Mouse (Mus musculus): Measurements from ENCODE around the gene Tmprss7. TPM values are rescaled to one million over a fixed set of nuclear protein-coding genes. Genes with fewer than 3 reads are reported as not detected.
A peak's percentile ranks its signal among the peaks of the same experiment; 100 is the strongest.

Tmprss7 gene
- polyA plus RNA-seq (2014; fragmentation: Nextera tagmentation; extraction: Ambion mirVana), result 0.63 and 0.84 TPM in 2 replicates

DNA sequence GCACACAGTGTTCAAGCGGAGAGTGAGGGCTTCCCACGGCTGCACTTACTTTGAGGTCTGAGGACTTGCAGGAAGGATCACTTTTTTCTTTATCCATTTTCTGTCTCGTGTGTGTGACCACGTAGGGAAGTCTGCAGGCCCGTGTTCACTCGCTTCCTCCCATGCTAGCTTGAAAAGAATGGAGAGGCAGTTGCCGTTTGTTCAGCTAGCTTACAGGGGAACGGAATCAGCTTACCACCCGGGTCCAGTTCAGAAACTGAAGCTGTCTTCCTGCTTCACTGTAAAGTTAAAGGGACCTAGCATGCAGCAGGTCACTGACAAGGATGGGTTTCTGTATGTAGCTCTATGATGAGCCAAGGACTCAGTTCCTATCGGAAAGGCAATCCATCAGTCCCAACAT is at the start of gene Tmprss7:
Gene Tmprss7, minus strand, starts transcription at position 101 of the 400 bp plus-strand sequence.
- Histone ChIP-seq H3K9ac (ENCODE audit: low read depth, low read length) (no peak within 1 kb of the TSS), H3K4me3 (ENCODE audit: low read depth, low read length) (no peak within 1 kb of the TSS), H3K4me2 (no peak within 1 kb of the TSS), H3K27me3 (replicated peaks; ENCODE audit: control insufficient read depth, insufficient read depth, low read length) (no peaks in the 10 kb centered on the region), H3K9me3 (ENCODE audit: control insufficient read depth, low read length) (no peaks in the 10 kb centered on the region), H3K27ac (ENCODE audit: low read depth, low read length) (no peak within 1 kb of the TSS), H3K36me3 (ENCODE audit: control insufficient read depth, insufficient read depth, low read length) (no peaks in the 10 kb centered on the region), H3K4me1 (replicated peaks; ENCODE audit: control insufficient read depth, insufficient read depth, low read length) (no peaks in the 10 kb centered on the region)
- no peak for DNase-seq (ENCODE audit: low spot score)
- whole genome bisulfite sequencing, result 72% methylated on average over 10 of the region's 10 CpGs
- ATAC-seq (replicated peaks; ENCODE audit: low FRiP score), result no peak

DNA sequence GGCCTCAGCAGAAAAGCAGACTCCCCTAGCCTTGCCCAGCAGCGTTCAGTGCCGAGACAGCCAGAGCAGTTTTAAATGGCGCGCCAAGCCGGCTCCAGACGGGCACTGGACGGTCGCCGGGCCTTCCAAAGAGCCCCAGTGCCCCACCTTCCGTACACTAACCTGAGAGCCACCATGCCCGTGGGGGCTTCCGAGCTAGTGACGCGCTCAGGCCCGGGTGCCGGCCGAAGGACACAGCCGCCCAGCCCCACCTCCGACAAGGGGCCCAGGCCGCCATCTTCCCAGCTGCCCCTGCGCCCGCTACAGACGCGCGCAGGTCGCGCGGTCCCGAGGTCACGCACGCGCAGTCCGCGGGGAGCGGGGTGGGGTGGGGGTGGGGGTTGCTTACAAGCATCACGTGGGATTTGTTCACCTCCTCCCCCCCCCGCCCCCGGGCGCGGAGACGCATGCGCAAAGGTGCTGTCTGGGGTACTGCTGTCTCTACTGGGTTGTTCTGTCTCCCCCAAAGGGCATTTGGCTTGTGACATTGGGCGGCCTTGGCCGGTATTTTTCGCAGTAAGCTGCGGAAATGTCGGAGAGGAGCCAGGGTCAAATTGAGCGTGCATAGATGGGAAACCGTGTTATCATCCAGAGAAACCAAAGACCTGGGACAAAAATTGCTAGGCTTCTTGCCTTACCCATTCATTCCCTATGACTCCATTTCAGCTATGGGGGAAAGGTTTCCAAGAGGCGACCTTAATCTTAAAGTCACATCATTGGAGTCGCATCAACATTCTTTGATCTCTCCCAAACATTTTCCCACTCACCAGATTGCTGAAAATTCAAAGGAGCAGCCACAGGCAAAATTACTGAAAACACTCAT is 49.4 kb upstream of the Tmprss7 start, which contains the start of gene Abhd10:
Gene Abhd10, minus strand, starts transcription at position 341 of the 862 bp plus-strand sequence.
- DNase-seq (ENCODE audit: low spot score) (peak; percentile 98), ATAC-seq (replicated peaks; ENCODE audit: low FRiP score) (peak; percentile 99)
- H3K9me3 ChIP-seq (ENCODE audit: control insufficient read depth, low read length), result no peaks in the 10 kb centered on the region
- H3K9ac ChIP-seq (ENCODE audit: low read depth, low read length), result peak within 1 kb of the TSS; percentile 95
- no peaks in the 10 kb centered on the region for H3K27me3 ChIP-seq (replicated peaks; ENCODE audit: control insufficient read depth, insufficient read depth, low read length)
- peak within 1 kb of the TSS; percentile 84 for H3K27ac ChIP-seq (ENCODE audit: low read depth, low read length)
- H3K4me2 ChIP-seq, result peak within 1 kb of the TSS; percentile 67
- 0 out of 2 replicates have a peak, but pooled peaks cover 2% of the 10 kb centered on the region for H3K36me3 ChIP-seq (ENCODE audit: control insufficient read depth, insufficient read depth, low read length)
- H3K4me3 ChIP-seq (ENCODE audit: low read depth, low read length), result peak within 1 kb of the TSS; percentile 84
- peaks cover 13% of the 10 kb centered on the region for H3K4me1 ChIP-seq (replicated peaks; ENCODE audit: control insufficient read depth, insufficient read depth, low read length)
- under 1% methylated on average over 51 of the region's 51 CpGs for WGBS

- Histone ChIP-seq H3K9me3 (ENCODE audit: control insufficient read depth, low read length) (no peaks in the 10 kb centered on the region), H3K4me2 (no peak overlapping the region), H3K27me3 (replicated peaks; ENCODE audit: control insufficient read depth, insufficient read depth, low read length) (no peaks in the 10 kb centered on the region), H3K9ac (ENCODE audit: low read depth, low read length) (no peak overlapping the region), H3K36me3 (ENCODE audit: control insufficient read depth, insufficient read depth, low read length) (peaks cover 28% of the 10 kb centered on the region), H3K27ac (ENCODE audit: low read depth, low read length) (no peak overlapping the region), H3K4me1 (replicated peaks; ENCODE audit: control insufficient read depth, insufficient read depth, low read length) (peaks cover 7% of the 10 kb centered on the region), H3K4me3 (ENCODE audit: low read depth, low read length) (no peak overlapping the region)
- no peak for ATAC-seq (replicated peaks; ENCODE audit: low FRiP score)
- WGBS, result 76% methylated on average over 8 of the region's 8 CpGs
- no peak for DNase-seq (ENCODE audit: low spot score)
These were observed 44.4 kb upstream of the Tmprss7 start for GRCm38 (mm10) chr16:45737880-45738279.

GRCm38 (mm10) chr16:45736724-45737123 is 43.3 kb upstream of the Tmprss7 start:
- no peak overlapping the region for H3K4me2 ChIP-seq
- peaks cover 7% of the 10 kb centered on the region for H3K4me1 ChIP-seq (replicated peaks; ENCODE audit: control insufficient read depth, insufficient read depth, low read length)
- H3K27ac ChIP-seq (ENCODE audit: low read depth, low read length), result no peak overlapping the region
- 85% methylated on average over 3 of the region's 3 CpGs for WGBS
- no peak overlapping the region for H3K9ac ChIP-seq (ENCODE audit: low read depth, low read length)
- DNase-seq (ENCODE audit: low spot score), result no peak
- peaks cover 28% of the 10 kb centered on the region for H3K36me3 ChIP-seq (ENCODE audit: control insufficient read depth, insufficient read depth, low read length)
- no peaks in the 10 kb centered on the region for H3K27me3 ChIP-seq (replicated peaks; ENCODE audit: control insufficient read depth, insufficient read depth, low read length)
- no peak for ATAC-seq (replicated peaks; ENCODE audit: low FRiP score)
- H3K4me3 ChIP-seq (ENCODE audit: low read depth, low read length), result no peak overlapping the region
- no peaks in the 10 kb centered on the region for H3K9me3 ChIP-seq (ENCODE audit: control insufficient read depth, low read length)

DNA sequence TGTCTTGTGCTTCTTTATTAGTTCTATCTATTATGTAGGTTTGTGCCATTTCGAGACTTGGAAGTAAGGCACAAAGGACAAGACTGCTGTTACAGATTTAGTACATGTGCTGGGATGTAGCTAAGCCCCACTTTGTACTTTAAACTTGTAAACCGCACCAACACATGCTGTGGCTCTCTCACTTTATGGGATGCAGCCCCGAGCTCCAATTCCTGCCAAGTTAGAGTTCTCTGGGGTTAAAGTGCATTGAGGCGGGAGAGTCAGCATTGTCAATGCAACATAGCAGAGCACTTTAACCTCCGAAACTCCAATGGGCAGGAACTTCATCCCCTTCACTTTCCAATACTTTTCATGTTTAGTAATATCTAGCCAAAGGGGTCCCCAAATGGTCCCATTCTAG is 35.7 kb upstream of the Tmprss7 start:
- no peaks in the 10 kb centered on the region for H3K9me3 ChIP-seq (ENCODE audit: control insufficient read depth, low read length)
- DNase-seq (ENCODE audit: low spot score) (no peak), ATAC-seq (replicated peaks; ENCODE audit: low FRiP score) (no peak)
- no peak overlapping the region for H3K4me3 ChIP-seq (ENCODE audit: low read depth, low read length)
- H3K4me1 ChIP-seq (replicated peaks; ENCODE audit: control insufficient read depth, insufficient read depth, low read length), result no peaks in the 10 kb centered on the region
- H3K27me3 ChIP-seq (replicated peaks; ENCODE audit: control insufficient read depth, insufficient read depth, low read length), result 0 out of 2 replicates have a peak, but pooled peaks cover 6% of the 10 kb centered on the region
- H3K9ac ChIP-seq (ENCODE audit: low read depth, low read length), result no peak overlapping the region
- peaks cover 10% of the 10 kb centered on the region for H3K36me3 ChIP-seq (ENCODE audit: control insufficient read depth, insufficient read depth, low read length)
- H3K27ac ChIP-seq (ENCODE audit: low read depth, low read length), result no peak overlapping the region
- no peak overlapping the region for H3K4me2 ChIP-seq
- 83% methylated on average over 5 of the region's 5 CpGs for WGBS

GRCm38 (mm10) chr16:45724742-45725102 is 31.3 kb upstream of the Tmprss7 start:
- no peak overlapping the region for H3K27ac ChIP-seq (ENCODE audit: low read depth, low read length)
- ATAC-seq (replicated peaks; ENCODE audit: low FRiP score), result 0 out of 2 replicates have a peak, but pooled peaks have one; percentile 12
- H3K4me1 ChIP-seq (replicated peaks; ENCODE audit: control insufficient read depth, insufficient read depth, low read length), result no peaks in the 10 kb centered on the region
- no peak overlapping the region for H3K9ac ChIP-seq (ENCODE audit: low read depth, low read length)
- WGBS, result 5% methylated on average over 10 of the region's 10 CpGs
- no peaks in the 10 kb centered on the region for H3K9me3 ChIP-seq (ENCODE audit: control insufficient read depth, low read length)
- DNase-seq (ENCODE audit: low spot score), result no peak
- no peaks in the 10 kb centered on the region; the same call in 1 of the 2 replicates for H3K36me3 ChIP-seq (ENCODE audit: control insufficient read depth, insufficient read depth, low read length)
- H3K27me3 ChIP-seq (replicated peaks; ENCODE audit: control insufficient read depth, insufficient read depth, low read length), result peaks cover 6% of the 10 kb centered on the region; the same call in 1 of the 2 replicates
- H3K4me2 ChIP-seq, result peak overlapping the region; percentile 79
- peak overlapping the region; percentile 47 for H3K4me3 ChIP-seq (ENCODE audit: low read depth, low read length)

DNA sequence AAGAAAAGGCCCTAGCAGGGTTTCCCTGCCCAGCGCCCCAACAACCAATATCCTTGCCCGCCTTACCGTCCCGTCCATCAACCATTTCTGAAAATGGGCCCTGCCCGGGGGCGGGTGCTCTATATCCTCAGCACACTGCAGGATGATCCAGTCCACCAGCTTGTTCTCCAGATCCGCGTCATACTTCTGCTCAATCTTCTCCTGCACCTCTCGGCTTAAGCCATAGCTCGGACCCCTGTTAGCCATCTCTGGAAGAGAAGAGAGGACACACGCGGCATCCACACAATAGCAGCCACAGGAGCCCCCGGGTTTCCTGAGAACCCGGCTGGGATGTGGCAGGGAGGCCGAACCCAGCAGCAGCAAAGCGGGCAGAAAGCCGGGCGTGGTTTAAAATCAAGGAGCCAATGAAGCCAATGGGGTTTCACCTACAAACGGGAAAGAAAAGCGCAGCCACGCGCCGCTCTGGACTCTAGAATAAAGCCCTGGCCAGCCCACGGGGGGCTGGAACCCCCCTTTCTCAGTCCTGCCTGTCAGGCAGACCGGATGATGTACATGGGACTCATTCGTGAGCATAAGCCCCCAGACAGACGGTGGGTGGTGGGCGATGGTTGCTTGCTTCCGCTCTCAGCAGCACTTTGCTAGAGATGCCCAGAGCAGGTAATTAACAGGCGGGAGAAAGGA is 30.7 kb upstream of the Tmprss7 start, which contains the start of gene Tagln3:
Gene Tagln3, minus strand, starts transcription at position 548 of the 681 bp plus-strand sequence.
- no peak within 1 kb of the TSS for H3K27ac ChIP-seq (ENCODE audit: low read depth, low read length)
- peak within 1 kb of the TSS; percentile 79 for H3K4me2 ChIP-seq
- no peaks in the 10 kb centered on the region for H3K9me3 ChIP-seq (ENCODE audit: control insufficient read depth, low read length)
- 6% methylated on average over 30 of the region's 30 CpGs for WGBS
- H3K4me1 ChIP-seq (replicated peaks; ENCODE audit: control insufficient read depth, insufficient read depth, low read length), result no peaks in the 10 kb centered on the region
- H3K9ac ChIP-seq (ENCODE audit: low read depth, low read length), result peak within 1 kb of the TSS; percentile 26; the same call in 1 of the 2 replicates
- DNase-seq (ENCODE audit: low spot score) (peak; percentile 51), ATAC-seq (replicated peaks; ENCODE audit: low FRiP score) (0 out of 2 replicates have a peak, but pooled peaks have one; percentile 34)
- peak within 1 kb of the TSS; percentile 47 for H3K4me3 ChIP-seq (ENCODE audit: low read depth, low read length)
- H3K36me3 ChIP-seq (ENCODE audit: control insufficient read depth, insufficient read depth, low read length), result no peaks in the 10 kb centered on the region
- peaks cover 6% of the 10 kb centered on the region; the same call in 1 of the 2 replicates for H3K27me3 ChIP-seq (replicated peaks; ENCODE audit: control insufficient read depth, insufficient read depth, low read length)

DNA sequence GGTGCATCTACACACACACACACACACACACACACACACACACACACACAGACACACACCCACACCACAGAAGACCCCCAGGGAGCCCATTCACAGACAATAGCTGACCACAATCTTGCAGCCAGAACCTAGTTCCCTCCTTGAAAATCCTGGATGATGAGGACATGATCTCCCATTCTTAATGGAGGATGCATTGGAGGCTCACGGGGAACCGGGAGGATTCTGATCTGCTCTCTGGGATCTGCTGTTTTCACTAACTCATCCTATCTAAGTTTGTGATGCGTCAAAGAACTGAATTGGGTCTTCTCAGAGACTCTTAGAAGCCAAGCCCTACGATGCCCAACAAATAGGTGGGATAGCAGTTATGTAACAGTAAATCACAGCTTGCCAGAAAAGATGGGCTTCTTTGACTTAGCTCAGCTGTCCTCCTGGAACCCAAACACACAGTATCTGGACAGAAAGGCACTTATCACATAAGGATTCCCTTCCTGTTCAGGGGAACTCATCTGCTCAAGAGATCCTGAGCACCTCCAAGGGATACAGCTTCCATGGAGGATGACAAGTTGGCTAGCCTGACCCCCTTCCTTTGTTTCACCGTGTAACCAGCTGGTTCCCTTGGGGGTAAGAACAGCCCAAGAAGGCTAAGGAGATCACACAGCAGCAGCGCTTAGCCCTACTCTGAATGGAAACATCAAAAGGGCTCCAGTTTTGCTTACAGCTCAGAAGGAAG is 29.9 kb upstream of the Tmprss7 start:
- Histone ChIP-seq H3K4me2 (peak overlapping the region; percentile 79), H3K27ac (ENCODE audit: low read depth, low read length) (no peak overlapping the region), H3K9ac (ENCODE audit: low read depth, low read length) (no peak overlapping the region), H3K4me1 (replicated peaks; ENCODE audit: control insufficient read depth, insufficient read depth, low read length) (no peaks in the 10 kb centered on the region), H3K4me3 (ENCODE audit: low read depth, low read length) (peak overlapping the region; percentile 47), H3K27me3 (replicated peaks; ENCODE audit: control insufficient read depth, insufficient read depth, low read length) (peaks cover 6% of the 10 kb centered on the region; the same call in 1 of the 2 replicates), H3K9me3 (ENCODE audit: control insufficient read depth, low read length) (no peaks in the 10 kb centered on the region), H3K36me3 (ENCODE audit: control insufficient read depth, insufficient read depth, low read length) (no peaks in the 10 kb centered on the region)
- no peak for ATAC-seq (replicated peaks; ENCODE audit: low FRiP score)
- WGBS, result 61% methylated on average over 6 of the region's 6 CpGs
- no peak for DNase-seq (ENCODE audit: low spot score)
